In the genomic region with DNA sequence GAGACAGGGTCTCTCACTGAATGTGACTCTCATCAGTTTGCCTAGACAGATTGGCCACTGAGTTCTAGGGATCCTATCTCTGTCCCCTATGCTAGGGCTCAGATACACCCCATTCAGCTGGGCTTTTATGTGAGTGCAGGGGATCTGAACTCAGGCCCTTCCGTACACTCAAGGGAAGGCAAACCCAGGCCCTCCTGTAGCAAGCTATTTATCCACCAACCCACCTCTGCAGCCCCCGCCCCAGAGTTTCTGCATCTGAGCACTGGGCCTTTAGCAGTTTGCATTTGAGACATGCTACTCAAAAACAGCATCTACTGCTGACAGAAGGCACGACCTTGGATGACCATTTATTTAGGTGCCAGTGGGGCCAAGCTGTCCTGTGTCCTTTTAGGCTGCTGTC, we compare ENCODE assay signal across 8 mouse cellular contexts.
A peak's percentile ranks its signal among the peaks of the same experiment; 100 is the strongest.
DNase-seq lines count a peak whose midpoint lies in the region; ATAC-seq and TF ChIP-seq lines count a peak whose summit lies in the region.

No protein-coding gene starts in this region.

- peaks cover 4% of the 10 kb centered on the region for H3K4me1 ChIP-seq in forebrain, embryonic 16.5 days (replicated peaks; ENCODE audit: control insufficient read depth, insufficient read depth, low read length)
- 0 out of 2 replicates have a peak, but pooled peaks cover 2% of the 10 kb centered on the region for H3K4me1 ChIP-seq in midbrain, embryonic 16.5 days (ENCODE audit: control insufficient read depth, insufficient read depth, low read length)

- H3K4me2 ChIP-seq in forebrain, embryonic 16.5 days (ENCODE audit: low read length) = peak overlapping the region; percentile 60
- peak overlapping the region; percentile 50 for H3K4me2 ChIP-seq in midbrain, embryonic 16.5 days (ENCODE audit: low read length)

- peak overlapping the region; percentile 59 for H3K4me3 ChIP-seq in gastrocnemius, adult 2 months
- peak overlapping the region; percentile 46; the same call in 1 of the 2 replicates for H3K4me3 ChIP-seq in layer of hippocampus, adult 2 months
- no peak overlapping the region; the same call in 1 of the 2 replicates for H3K4me3 ChIP-seq in forebrain, embryonic 16.5 days (replicated peaks; ENCODE audit: low read length)
- H3K4me3 ChIP-seq in midbrain, embryonic 16.5 days (ENCODE audit: low read depth, low read length) = no peak overlapping the region

- ATAC-seq in forebrain, embryonic 16.5 days = no peak
- ATAC-seq in midbrain, embryonic 16.5 days = no peak

- H3K9ac ChIP-seq in forebrain, embryonic 16.5 days (replicated peaks; ENCODE audit: low read depth, low read length) = no peak overlapping the region
- H3K9ac ChIP-seq in midbrain, embryonic 16.5 days (ENCODE audit: low read depth, low read length) = no peak overlapping the region

- peak overlapping the region; percentile 80 for H3K27ac ChIP-seq in gastrocnemius, adult 2 months
- no peak overlapping the region for H3K27ac ChIP-seq in layer of hippocampus, adult 2 months
- no peak overlapping the region for H3K27ac ChIP-seq in forebrain, embryonic 16.5 days (ENCODE audit: low read length)
- H3K27ac ChIP-seq in midbrain, embryonic 16.5 days (ENCODE audit: low read length) = no peak overlapping the region

- intact Hi-C loops in gastrocnemius, adult 2 months (cut with DNase I) = no loop called here

- no peaks in the 10 kb centered on the region for H3K9me3 ChIP-seq in forebrain, embryonic 16.5 days (ENCODE audit: control insufficient read depth, low read length)
- no peaks in the 10 kb centered on the region for H3K9me3 ChIP-seq in midbrain, embryonic 16.5 days (replicated peaks; ENCODE audit: control insufficient read depth, low read length, poor library complexity, severe bottlenecking)

- H3K27me3 ChIP-seq in forebrain, embryonic 16.5 days (replicated peaks; ENCODE audit: control insufficient read depth, insufficient read depth, low read length) = no peaks in the 10 kb centered on the region
- H3K27me3 ChIP-seq in midbrain, embryonic 16.5 days (ENCODE audit: control insufficient read depth, insufficient read depth, low read depth, low read length) = no peaks in the 10 kb centered on the region

- TF ChIP-seq CTCF in gastrocnemius, adult 2 months (IDR thresholded peaks at IDR 0.05) = no peak
- TF ChIP-seq CTCF in layer of hippocampus, adult 2 months (conservative IDR thresholded peaks at IDR 0.05) = no peak

- 68% methylated on average over 3 of the region's 3 CpGs for WGBS in forebrain, embryonic 16.5 days
- WGBS in midbrain, embryonic 16.5 days = 73% methylated on average over 3 of the region's 3 CpGs

- no peak for DNase-seq in gastrocnemius, adult 2 months
- no peak for DNase-seq in gastrocnemius, postnatal 25 days
- no peak for DNase-seq in layer of hippocampus, adult 2 months (ENCODE audit: low spot score in 2 of 2)
- DNase-seq in layer of hippocampus, adult 8-10 months (ENCODE audit: low spot score in 2 of 2) = no peak
- no peak for DNase-seq in layer of hippocampus, adult 18-20 months (ENCODE audit: low spot score in 2 of 2)
- DNase-seq in cerebellum, postnatal 4 days (ENCODE audit: low spot score in 2 of 2) = no peak

- no peaks in the 10 kb centered on the region for H3K36me3 ChIP-seq in forebrain, embryonic 16.5 days (ENCODE audit: control insufficient read depth, insufficient read depth)
- no peaks in the 10 kb centered on the region for H3K36me3 ChIP-seq in midbrain, embryonic 16.5 days (ENCODE audit: control insufficient read depth, insufficient read depth, low read length)

Comparison
In these comparisons a context has a peak if more than half of its experiments do, and no peak if none do; other contexts are left out.
1. H3K4me3 ChIP-seq: peak in gastrocnemius, adult 2 months (single experiment) and layer of hippocampus, adult 2 months (single experiment); none in forebrain, embryonic 16.5 days (single experiment) and midbrain, embryonic 16.5 days (single experiment).